Comparison of ENCODE assay signal across 8 mouse cellular contexts in the genomic region with DNA sequence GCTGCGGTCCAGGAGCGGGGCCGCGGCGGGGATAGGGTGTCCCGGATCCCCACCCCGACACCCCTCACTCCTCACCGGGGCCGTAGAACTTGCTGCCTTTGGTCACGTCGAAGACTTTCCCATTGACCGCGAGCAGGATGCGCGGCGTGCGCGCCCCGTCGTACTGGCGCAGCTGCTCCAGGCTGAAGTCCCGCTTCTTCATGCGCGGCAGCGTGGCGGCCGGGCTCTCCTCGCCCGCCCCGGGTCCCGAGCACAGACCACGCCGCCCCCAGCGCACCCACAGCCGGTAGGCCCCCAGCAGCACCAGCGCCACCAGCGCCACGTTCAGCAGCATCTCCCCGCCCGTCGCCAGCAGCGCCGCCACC. TPM values are rescaled to one million over a fixed set of nuclear protein-coding genes. Genes with fewer than 3 reads are reported as not detected.
DNase-seq lines count a peak whose midpoint lies in the region; ATAC-seq lines count a peak whose summit lies in the region.

No protein-coding gene starts in this region.

- H3K9me3 ChIP-seq in hindbrain, embryonic 13.5 days: no peaks in the 10 kb centered on the region
- no peaks in the 10 kb centered on the region for H3K9me3 ChIP-seq in midbrain, embryonic 12.5 days

- peak overlapping the region; percentile 82 for H3K4me2 ChIP-seq in hindbrain, embryonic 13.5 days
- H3K4me2 ChIP-seq in midbrain, embryonic 12.5 days (replicated peaks): peak overlapping the region; percentile 85

- no peaks in the 10 kb centered on the region for H3K36me3 ChIP-seq in hindbrain, embryonic 13.5 days
- H3K36me3 ChIP-seq in midbrain, embryonic 12.5 days: no peaks in the 10 kb centered on the region

- H3K4me3 ChIP-seq in hindbrain, embryonic 13.5 days: peak overlapping the region; percentile 93
- H3K4me3 ChIP-seq in midbrain, embryonic 12.5 days: peak overlapping the region; percentile 89

- H3K27me3 ChIP-seq in hindbrain, embryonic 13.5 days: no peaks in the 10 kb centered on the region
- no peaks in the 10 kb centered on the region for H3K27me3 ChIP-seq in midbrain, embryonic 12.5 days

- ATAC-seq in hindbrain, embryonic 13.5 days (ENCODE audit: low FRiP score): peak; percentile 60
- ATAC-seq in midbrain, embryonic 12.5 days (ENCODE audit: low FRiP score, low read depth): peak; percentile 67

- H3K9ac ChIP-seq in hindbrain, embryonic 13.5 days: peak overlapping the region; percentile 89
- peak overlapping the region; percentile 87 for H3K9ac ChIP-seq in midbrain, embryonic 12.5 days (replicated peaks)

- H3K4me1 ChIP-seq in hindbrain, embryonic 13.5 days (replicated peaks): peaks cover 27% of the 10 kb centered on the region
- peaks cover 22% of the 10 kb centered on the region for H3K4me1 ChIP-seq in midbrain, embryonic 12.5 days

- peak overlapping the region; percentile 93 for H3K27ac ChIP-seq in hindbrain, embryonic 13.5 days
- peak overlapping the region; percentile 92 for H3K27ac ChIP-seq in midbrain, embryonic 12.5 days (replicated peaks)

- 0% methylated on average over 29 of the region's 43 CpGs for WGBS in hindbrain, embryonic 13.5 days
- WGBS in midbrain, embryonic 12.5 days: under 1% methylated on average over 38 of the region's 43 CpGs

- intact Hi-C loops in left cerebral cortex, postnatal 25 days (cut with DNase I): loop anchor here (2.0 to 10.0 kb wide), 4 partner anchors 130 to 660 kb away; partner anchors contain the start of genes D3Ertd751e, Hspa4l and Sclt1

- DNase-seq in layer of hippocampus, adult 9-10 months (ENCODE audit: low spot score): peak; percentile 17
- DNase-seq in layer of hippocampus, adult 9-11 months: no peak
- DNase-seq in c-Kit-negative CD71-positive TER-119-positive erythroid progenitor cells, embryonic 14.5 days (ENCODE audit: low read depth, low spot score): peak; percentile 13
- DNase-seq in left cerebral cortex, postnatal 25 days (ENCODE audit: low spot score in 2 of 2): no peak
- no peak for DNase-seq in layer of hippocampus, postnatal 10 days (ENCODE audit: low spot score in 2 of 2)
- DNase-seq in urinary bladder, postnatal 36 days (ENCODE audit: low spot score in 2 of 2): no peak

RNA-seq across cellular contexts. Expression of gene Pgrmc2, which starts 0.3 kb away (rescaled TPM):
- 28.6 and 28.8 TPM in 2 replicates for polyA plus RNA-seq in hindbrain, embryonic 13.5 days (2015; fragmentation: Nextera tagmentation; extraction: Ambion mirVana)
- polyA plus RNA-seq in midbrain, embryonic 12.5 days (2016; fragmentation: Nextera tagmentation; extraction: Ambion mirVana): 38.3 and 38.8 TPM in 2 replicates
- 10 to 100 TPM; 57.3 to 57.6 TPM for total RNA-seq in left cerebral cortex, postnatal 25 days (2021)
- 10 to 100 TPM; 47.7 to 52.7 TPM for total RNA-seq in layer of hippocampus, postnatal 10 days (2021)

Comparison
In these comparisons a context has a peak if more than half of its experiments do, and no peak if none do; other contexts are left out.
1. DNase-seq: peak in layer of hippocampus, adult 9-10 months (single experiment) and c-Kit-negative CD71-positive TER-119-positive erythroid progenitor cells, embryonic 14.5 days (single experiment); none in layer of hippocampus, adult 9-11 months (single experiment), left cerebral cortex, postnatal 25 days (0 of 2), layer of hippocampus, postnatal 10 days (0 of 2) and urinary bladder, postnatal 36 days (0 of 2).